Mouse (Mus musculus): ENCODE results near the gene Trat1.

The Trat1 gene

DNA sequence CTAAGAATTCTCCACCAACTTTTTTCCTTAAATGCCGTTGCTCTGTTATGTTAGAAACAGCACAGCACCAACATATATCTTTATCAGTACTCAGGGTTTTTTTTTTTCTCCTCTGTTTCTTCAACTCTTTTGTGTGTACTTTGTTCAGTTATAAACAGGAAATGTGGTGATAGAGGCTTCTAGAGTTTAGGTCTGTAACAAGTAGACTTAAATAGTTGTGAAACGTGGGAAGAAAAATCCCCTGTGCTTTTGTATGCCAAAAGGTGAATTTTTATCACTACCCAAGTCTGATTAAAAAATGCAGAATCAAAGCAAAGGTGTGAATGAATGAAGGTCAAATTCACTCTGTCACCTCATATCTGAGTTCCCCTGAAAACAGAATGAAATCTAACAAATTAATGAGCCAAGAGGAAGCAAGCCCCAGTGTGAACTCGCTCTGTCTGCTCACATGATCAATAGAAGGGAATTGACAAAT is at the start of gene Trat1:
TSS of gene Trat1 (minus strand) at position 51 of the 475 bp plus-strand sequence.
- DNase-seq: no peak

DNA sequence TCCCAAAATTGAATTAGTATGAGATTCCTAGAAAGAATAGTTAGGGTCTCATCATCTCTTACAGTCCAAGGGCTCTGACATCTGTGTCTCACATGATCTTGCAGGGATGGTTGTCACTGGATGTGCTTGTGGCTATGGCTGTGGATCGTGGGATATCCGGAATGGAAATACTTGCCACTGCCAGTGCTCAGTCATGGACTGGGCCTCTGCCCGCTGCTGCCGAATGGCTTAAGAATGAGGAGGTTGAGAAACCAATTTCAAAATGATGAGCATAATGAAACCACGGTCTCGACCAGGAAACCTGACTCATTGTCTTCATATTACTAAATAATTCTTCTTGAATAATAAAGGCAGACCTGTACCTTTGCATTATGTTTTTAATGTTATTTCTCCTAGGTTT is 46.7 kb upstream of the Trat1 start:
- DNase-seq: no peak

DNA sequence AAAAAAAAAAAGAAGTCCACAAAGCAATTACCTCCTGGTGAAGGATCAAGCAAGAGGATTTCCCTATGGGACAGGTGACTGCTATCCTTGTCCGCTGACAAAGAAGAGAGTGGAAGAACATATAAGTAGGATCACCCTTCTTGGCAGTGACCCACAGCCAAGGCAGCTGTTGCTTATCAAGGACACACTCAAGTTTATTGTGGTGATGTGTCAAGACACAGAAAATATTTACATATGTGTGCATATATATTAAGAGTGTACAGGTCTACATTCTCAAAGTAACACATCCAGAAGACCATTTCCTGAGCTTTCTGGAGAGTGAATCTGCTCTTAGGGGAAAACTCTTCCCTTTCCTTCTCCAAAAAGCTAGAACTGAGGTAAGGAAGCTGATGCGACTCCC is 44.9 kb upstream of the Trat1 start, which contains the start of gene Retnlb:
TSS of gene Retnlb (plus strand) at position 162 of the 400 bp plus-strand sequence.
- no peak for DNase-seq

DNA sequence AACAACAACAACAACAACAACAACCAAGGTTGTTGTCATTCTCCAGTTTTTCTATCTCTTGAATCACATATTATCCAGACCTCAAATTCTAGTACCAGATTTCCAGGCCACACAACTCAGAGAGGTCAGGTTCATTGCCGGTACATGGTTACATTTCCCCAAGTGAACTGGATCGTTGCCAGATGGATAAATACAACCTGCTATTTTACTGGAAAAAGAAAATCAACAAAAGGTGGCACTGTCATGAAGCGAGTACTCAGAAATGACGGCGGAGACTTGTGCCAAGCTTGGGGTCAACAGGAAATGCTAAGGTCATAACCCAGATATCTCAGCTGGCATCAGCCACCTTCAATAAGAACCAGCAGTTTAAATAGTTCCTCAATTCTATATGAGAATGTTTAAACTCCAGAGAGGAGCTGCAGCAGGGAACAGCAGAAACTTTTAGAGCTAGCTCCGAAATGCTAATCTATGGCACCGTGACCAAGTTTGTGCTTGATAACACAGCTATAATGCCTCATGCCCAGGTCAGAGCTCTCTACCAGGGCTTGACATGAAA is 40.1 kb upstream of the Trat1 start:
- DNase-seq: no peak

DNA sequence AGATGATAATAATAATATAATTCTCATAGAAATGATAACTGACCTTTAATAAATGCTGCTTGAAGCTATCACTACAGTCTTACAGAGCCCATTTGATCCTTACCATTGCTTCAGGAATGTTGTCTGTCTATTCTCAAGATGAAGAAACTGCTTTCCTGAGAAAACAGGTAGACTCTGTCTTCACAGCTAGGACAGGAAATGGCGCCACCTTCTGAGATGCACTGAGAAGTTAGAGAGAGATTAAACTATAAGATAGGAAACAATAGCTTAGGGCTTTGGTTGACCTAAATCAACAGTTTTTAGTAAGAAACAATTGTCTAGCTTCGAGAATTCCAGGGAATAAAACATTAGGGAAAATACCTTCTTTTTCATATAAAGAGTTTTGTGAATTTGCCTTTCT is 37.6 kb upstream of the Trat1 start:
- DNase-seq: peak; percentile 19

DNA sequence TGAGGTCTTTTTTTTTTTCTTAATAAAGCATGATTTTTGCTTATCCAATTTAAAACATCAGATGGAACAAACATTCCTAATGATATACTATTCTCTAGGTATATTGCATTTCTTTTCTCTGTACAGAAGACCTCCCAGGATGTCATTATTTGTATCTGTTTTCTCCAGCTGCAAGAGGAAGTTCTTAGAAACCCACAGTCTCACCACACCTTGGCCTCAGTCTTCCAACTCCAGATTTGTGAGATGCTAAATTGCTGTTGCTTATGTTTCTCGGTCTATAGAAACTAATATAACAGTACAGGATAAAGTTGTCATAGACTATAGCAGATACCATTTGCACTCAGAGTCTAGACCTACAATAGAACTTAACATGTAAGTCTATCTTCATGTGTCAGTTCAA is 34.7 kb upstream of the Trat1 start:
- no peak for DNase-seq

DNA sequence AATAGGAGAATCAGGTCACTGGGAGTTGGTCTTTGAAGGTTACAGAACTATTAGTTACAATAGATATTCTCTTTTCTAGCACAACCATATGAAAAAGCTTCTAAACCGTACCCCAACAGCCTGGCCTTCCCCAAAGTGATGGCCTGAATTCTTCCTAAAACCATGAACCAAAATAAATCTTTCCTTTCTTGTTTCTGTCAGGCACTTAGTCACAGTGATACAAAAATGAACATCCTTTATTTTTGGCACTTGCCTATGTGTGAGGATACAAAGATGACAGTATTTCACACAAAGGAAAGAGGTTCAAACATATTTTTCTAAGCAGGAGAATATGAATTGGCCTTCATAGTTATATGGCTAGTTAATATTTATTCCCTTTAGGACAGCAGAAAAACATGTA is 33.6 kb upstream of the Trat1 start:
- DNase-seq: no peak

DNA sequence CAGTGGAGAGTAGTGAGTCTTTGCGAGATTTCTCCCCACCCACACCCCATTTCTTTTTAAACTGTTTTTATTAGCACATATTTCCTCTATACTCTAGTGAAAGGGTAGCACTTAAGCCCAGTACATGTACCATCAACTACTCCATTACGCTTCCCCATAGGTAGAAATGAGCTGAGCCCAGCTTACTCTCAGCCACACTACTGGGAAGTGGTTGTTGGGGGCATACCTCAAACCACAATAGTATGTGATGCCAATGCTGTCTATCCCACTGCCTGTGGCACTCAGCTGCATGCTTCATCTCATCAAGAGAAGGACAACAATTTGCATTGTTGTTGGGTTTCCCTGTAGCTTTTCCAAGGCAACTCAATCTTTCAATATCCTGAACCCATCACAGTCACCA is 29.1 kb upstream of the Trat1 start:
- no peak for DNase-seq

DNA sequence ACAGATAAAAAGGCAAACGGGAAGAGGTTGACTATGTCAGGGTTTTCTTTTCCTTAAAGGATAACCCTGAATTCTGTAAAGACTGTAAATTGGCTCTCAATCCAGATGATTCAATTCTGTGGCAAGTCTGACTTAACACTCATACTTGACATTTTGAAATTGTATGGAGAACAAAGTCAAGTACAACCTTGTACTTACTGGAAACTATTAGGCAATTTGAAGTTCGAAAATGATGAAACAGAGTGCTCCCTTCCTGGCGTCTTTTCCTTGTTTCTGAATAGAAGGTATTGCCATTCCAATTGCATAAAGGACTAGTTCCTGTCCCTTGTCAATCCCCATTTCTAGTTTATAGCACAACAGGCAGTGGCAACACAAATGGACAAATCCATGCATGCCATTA is 27.6 kb upstream of the Trat1 start:
- DNase-seq: no peak

DNA sequence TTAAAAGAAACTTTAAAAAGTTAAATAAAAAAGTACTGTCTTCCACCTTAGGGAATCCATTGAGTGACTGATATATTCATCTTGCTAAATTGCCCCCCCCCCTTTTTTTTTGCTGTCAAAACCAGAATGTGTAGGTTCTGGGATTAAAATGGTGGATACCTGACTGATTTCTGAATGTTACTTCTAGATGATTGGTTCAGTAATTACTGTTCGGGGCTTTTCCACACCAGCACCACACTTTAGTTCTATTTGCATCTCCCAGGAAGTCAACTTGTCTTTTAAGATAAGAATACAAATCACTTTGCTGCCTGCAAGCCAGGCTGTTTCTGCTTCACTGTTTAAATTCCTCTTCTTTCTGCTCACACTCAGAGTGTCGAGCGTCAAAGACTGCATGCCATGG is 26.5 kb upstream of the Trat1 start:
- no peak for DNase-seq

DNA sequence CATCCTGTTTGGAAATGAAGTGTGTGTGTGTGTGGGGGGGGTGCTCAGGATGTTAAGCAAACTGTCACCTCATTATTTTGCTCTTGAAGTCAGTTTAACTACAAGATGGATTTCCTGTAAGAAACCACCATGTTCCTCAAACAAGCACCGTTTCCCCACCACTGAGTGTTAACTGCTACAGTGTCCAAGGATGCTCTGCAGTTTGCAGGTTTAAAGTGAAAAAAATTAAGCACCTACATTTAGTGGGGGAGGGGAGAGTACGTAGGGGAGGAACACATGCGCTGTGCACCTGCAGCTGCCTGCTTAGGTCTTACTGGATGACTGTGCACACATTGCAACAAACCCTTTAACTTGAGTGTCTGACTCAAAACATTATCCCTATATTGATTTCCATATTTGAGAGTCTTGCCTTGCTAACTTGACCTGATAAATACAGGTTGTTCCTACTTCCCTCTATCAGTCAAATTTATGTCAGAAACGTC is 16.9 kb upstream of the Trat1 start:
- no peak for DNase-seq

DNA sequence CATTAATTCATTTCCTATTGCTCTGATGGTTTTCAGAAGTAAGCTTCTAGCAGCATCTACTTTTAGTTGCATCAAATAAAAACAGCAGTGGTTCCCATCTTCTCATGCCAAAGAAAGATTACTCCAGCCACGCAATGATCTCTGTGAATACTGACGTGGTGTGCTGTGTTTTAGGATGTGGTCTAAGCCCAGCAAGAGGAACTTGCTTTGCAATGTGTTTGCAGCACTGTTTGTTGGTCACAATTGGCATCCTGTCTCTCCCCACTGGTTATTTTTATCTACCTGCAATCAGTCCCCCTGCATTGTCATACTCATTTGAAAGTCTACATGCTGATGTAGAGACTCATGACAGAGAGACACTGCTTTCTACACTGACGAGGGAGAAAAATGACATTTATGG is 14.4 kb upstream of the Trat1 start:
- DNase-seq: no peak

DNA sequence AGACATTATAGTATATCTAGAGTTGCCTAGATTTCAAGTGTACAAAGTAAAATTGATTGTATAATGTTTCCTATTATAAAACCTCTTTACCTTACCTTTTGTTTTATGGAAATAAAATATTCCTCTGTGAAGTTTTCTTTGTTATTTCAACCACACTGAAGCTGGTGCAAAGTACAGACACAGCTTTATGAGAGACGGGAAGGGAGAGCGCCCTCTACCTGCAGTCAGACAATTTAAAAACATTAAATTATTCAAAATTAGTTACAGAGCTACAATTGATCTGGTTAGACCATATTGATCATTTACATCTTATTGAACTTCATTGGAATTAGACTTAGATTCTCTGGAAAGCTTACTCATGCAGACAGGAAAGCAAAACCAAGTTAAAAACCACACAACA is 5.4 kb upstream of the Trat1 start:
- DNase-seq: no peak

DNA sequence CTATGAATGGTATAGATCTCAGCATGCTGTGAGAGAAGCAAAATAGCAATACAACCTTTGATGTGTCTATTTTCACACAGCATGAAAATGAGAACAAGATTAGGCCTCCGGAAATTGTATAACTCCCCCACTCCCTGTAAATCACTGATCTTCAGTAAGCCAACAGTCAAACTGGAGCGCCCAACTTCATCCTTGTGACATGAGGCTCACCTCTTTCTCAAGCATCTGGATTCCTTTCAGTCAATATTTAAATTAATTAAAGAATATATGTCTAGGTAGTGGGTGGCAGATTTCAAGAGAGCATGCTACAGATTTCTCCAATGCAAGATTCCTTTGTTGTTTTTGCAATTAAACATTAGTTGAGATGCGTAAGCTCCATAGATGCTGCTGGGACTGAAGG is 2.6 kb downstream of the Trat1 start:
- no peak for DNase-seq

DNA sequence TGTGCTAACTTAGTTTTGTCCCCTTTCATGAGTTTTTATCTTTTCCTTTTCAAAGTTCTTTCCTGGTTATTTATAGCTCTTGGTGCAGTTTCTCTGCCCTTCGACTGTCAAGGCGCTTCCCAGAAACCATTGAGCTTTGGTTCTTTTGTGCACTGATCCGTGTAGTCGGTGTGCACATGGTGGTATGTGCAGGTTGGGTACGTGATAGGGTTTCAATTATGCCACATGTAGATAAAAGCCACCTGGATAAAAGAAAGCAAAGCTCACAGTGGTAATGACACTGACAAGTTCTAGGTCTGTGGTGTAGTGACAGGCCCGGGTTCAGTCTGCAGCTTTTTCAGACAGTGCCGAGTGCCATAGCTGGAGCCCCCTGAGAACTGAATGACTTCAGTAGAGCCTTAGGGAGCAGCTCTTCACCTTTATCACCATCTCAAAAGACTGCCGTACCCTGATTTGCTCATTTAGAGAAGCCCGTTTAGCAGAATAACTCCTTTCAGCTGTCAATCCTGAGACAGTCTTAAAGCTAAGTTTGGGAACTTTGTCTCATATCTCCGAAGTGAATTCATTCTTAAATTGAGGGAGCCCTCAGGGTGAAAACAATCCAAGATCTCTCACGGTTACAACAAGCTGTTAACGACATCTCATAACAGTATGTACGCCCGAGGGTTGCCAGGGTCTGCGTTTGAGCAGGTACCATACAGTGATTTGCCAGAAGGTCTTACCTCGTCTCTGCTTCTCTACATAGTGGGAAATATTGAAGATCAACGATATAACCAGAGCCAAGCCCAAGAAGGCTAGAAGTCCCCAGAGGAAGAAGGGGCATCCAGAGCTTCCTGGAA is 11.0 kb downstream of the Trat1 start:
- no peak for DNase-seq

DNA sequence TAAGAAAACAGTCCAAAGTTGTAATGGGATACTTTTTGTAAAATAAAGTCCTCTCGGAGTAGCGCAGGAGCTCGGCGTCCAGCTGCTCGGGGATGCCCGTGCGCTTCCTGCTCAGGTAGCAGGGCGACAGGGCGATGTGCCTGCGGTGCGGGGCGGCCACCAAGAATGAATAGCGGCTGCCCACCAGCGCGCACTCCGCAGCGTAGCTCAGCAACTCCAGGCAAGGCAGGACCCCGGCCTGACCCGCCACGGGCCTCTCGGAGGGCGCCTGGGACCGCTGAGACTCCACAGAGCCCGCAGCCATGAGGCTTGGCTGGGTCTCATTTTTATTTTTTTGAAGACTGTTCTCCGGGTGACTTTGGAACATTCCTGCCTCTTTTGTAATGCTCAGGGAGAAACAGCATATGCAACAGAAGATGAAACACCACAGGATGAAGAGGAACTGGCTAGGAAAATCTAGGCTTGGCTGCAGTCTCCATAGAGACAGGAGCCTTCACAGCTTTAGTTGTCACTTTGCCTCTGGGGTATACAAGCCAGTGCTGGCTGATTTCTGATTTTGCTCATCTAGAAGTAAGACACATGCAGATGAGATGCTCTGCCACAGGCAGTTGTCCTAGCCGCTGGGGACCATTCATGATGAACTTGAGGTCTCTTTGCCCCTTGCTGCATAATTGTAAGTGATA is 21.5 kb downstream of the Trat1 start:
- no peak for DNase-seq

DNA sequence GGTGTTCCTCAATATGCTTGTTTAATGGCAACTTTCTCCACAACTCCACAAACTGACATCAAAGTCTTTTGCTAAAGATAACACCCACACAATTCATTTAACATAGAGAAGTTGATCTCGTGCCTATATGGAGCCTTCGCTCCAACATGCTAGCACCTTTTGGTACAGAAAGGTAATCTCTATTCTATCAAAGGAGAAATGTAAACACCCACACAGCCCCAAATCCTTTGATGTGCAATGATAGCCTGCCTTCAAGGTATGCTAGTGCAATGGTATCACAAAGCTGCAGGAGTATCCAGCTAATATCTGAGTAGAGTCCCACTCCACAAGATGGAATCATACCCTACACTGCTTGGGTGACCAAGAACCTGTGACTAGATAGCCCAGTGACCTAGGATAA is 26.4 kb downstream of the Trat1 start:
- DNase-seq: no peak

DNA sequence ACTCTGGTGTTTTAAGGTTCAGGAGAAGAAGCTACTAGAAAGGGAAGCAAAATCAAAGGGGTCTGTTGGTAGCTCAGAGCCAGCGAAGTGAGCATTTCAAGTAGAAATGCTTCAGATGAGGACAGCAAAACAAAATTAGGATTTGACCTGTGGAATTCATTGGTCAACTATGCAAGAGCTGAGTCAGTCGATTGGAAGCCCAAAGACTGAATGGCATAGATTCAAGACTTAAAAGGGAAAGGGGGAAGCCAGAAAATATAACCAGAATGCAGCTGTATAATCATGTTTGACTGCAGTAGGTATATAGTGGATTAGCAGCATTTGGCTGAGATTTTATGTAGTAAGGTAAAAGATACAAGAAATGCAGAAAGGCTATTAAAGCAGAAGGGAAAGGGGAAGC is 26.8 kb downstream of the Trat1 start:
- DNase-seq: no peak

DNA sequence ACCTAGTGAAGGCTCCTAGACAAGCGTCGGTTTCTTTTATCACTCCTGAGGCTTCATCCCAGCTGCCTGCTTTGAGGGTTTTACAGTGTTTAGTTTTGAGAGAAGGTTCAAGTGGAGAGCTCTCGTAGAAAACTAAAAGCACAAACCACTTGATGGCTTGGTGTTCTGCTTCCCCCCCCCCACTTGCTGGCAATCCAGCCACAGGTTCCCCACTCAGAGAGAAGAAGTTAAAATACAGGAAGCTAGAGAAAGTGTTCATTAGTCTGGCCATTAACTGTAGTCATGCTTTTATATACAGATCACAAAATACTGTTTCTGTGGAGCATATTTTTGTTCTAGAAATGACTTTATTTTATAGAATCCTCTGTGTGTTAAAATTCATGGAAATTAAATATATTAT is 30.3 kb downstream of the Trat1 start:
- DNase-seq: no peak

DNA sequence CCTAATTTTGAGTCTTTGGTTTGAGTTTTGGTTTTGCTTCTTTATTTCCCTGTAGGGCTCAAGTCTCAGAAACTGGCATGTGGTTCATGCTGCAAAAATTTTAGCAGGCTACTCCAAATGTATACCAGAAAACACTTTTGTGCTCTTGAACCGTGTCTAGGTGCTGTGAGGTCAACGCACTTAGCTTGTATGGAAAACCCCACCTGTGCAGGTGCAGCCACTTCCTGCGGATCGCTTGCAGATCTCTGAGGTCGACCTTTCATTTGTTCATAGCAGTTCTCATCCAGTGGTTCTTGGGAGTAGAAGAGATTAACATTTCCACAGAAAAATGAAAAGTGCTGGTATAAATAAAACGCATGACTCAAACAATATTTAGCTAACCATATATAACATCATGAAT is 31.8 kb downstream of the Trat1 start:
- no peak for DNase-seq

DNA sequence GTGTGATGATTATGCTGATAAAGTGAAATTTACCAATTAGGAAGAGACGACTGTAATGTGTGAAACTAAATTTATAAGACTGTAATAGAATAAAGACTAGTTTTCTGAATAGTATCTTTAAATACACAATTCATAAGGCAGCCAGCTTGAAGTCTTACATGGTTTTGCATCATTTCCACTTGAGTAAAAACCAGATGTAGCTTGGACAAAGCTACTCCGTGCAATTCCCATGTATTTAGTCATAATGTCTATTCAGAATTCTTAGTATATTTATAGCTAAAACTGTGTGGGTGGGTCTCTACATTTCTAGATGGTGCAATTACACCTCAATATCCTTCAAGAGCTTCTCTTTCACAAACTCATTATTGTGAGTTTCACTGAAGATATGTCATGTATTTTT is 33.4 kb downstream of the Trat1 start:
- no peak for DNase-seq

DNA sequence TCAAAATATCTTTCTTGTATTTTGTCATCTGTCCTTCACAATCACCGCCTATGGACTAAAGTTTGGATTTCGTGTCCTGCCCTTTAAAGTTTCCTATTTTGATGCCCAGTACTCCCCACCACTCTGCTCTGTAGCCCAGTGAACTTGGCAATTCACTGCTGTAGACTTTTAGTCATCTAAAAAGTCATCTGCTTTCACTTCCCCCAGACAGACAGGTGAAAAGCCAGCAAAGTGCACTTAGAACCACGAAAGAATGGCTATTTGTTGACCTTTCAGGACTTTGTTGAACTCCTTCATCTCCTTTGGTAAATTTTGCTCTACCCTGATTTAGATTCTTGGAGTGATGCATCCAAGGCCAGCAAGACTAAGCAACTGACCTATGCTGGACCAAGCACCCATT is 34.9 kb downstream of the Trat1 start:
- no peak for DNase-seq

DNA sequence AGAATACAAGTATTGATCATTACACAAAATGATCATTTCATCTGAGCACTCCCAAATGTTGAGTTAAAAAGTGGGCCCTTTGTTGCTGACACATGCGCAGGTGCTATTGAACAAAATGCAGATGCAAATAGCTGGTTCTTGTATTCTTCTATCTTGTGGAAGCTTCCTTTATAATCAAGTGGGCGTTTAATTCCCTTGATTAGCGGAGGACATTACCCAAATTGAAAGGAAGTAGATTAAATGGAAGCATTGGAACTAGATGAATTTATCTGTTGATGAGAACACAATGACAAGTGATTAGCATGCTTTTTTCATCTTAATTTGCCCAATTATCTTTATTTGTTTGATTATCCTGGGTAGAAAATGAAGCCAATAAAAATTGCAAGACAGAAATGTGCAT is 51.6 kb downstream of the Trat1 start:
- no peak for DNase-seq

DNA sequence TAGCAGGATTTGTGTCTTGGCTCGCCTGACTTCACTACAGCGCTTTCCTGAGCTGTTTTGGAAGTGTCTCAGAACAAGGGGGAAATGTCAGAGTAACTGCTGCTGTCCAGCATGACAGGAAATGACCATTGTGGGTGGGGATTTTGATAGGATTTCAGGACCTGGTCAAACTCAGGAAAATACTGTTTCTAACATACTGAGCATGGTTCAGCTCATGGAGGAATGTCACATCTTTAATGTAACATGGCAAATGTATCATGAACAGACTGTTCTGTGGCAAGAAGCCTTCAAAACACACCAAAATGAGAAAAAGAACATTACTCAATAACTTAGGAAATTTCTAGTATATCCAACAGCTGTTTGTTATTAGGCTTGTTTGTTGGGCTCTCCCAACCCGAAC is 52.1 kb downstream of the Trat1 start:
- no peak for DNase-seq
